Mouse (Mus musculus): Measurements from ENCODE around the gene Palld. TPM values are rescaled to one million over a fixed set of nuclear protein-coding genes. Genes with fewer than 3 reads are reported as not detected.
A peak's percentile ranks its signal among the peaks of the same experiment; 100 is the strongest.

The Palld gene
- polyA plus RNA-seq, 1 experiment from 2014 or later: 71.1 TPM

GRCm38 (mm10) chr8:61789289-61789688, 113.2 kb downstream of the Palld start:
- no peaks in the 10 kb centered on the region for H3K27me3 ChIP-seq (ENCODE audit: low read depth, poor library complexity, severe bottlenecking)
- no peak overlapping the region for H3K27ac ChIP-seq
- H3K36me3 ChIP-seq: no peaks in the 10 kb centered on the region
- no peak for DNase-seq (ENCODE audit: low spot score)
- H3K4me1 ChIP-seq: no peaks in the 10 kb centered on the region
- no peaks in the 10 kb centered on the region for H3K9me3 ChIP-seq (replicated peaks)
- H3K4me3 ChIP-seq: no peak overlapping the region
- 91% methylated on average over 5 of the region's 5 CpGs for WGBS

- DNase-seq (ENCODE audit: low spot score): no peak
- no peaks in the 10 kb centered on the region for H3K9me3 ChIP-seq (replicated peaks)
- H3K27me3 ChIP-seq (ENCODE audit: low read depth, poor library complexity, severe bottlenecking): no peaks in the 10 kb centered on the region
- WGBS: 89% methylated on average over 7 of the region's 7 CpGs
- H3K27ac ChIP-seq: no peak overlapping the region
- H3K4me1 ChIP-seq: 0 out of 2 replicates have a peak, but pooled peaks cover 7% of the 10 kb centered on the region
- H3K36me3 ChIP-seq: no peaks in the 10 kb centered on the region
- no peak overlapping the region for H3K4me3 ChIP-seq
These were observed 119.5 kb downstream of the Palld start for GRCm38 (mm10) chr8:61782931-61783491.

DNA sequence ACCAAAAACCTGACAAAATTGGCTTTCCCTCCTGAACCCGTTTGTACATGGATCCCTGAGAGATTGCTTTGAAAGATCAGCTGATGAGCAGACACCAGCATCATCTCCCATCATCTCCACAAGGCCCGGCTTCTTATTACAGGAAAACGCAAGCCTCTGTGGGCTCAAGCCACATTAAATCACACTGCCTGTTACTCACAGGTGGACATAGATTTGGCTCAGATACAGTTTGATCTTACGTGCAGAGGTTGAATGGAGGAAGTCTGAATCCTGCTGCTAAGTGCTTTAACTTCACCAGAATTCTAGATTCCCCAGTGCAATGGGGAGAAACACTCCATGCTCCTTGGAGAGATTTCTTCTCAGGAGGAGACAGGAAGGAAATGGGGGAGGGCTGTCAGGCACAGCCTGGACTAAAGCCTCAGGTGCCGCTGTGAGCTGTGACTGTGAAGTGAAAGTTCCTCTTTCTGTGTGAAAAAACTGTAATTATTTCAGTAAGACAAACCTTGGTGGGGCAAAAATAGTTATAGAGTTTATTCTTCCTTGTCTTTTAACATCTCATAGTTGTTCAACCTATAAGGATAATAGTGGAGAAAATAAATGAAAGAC, 121.7 kb downstream of the Palld start:
- H3K9me3 ChIP-seq (replicated peaks): no peaks in the 10 kb centered on the region
- H3K4me1 ChIP-seq: peaks cover 13% of the 10 kb centered on the region; the same call in 1 of the 2 replicates
- no peak for DNase-seq (ENCODE audit: low spot score)
- 65% methylated on average over 5 of the region's 5 CpGs for WGBS
- H3K4me3 ChIP-seq: no peak overlapping the region
- no peak overlapping the region for H3K27ac ChIP-seq
- H3K27me3 ChIP-seq (ENCODE audit: low read depth, poor library complexity, severe bottlenecking): no peaks in the 10 kb centered on the region
- H3K36me3 ChIP-seq: no peaks in the 10 kb centered on the region

- Histone ChIP-seq H3K36me3 (no peaks in the 10 kb centered on the region), H3K27ac (no peak overlapping the region), H3K9me3 (replicated peaks) (no peaks in the 10 kb centered on the region), H3K4me3 (no peak overlapping the region), H3K4me1 (peaks cover 14% of the 10 kb centered on the region; the same call in 1 of the 2 replicates), H3K27me3 (ENCODE audit: low read depth, poor library complexity, severe bottlenecking) (no peaks in the 10 kb centered on the region)
- WGBS: 80% methylated on average over 3 of the region's 3 CpGs
- no peak for DNase-seq (ENCODE audit: low spot score)
These were observed 124.3 kb downstream of the Palld start for GRCm38 (mm10) chr8:61778194-61778593.

- 61% methylated on average over 9 of the region's 9 CpGs for WGBS
- Histone ChIP-seq H3K9me3 (replicated peaks) (no peaks in the 10 kb centered on the region), H3K4me3 (no peak overlapping the region), H3K27me3 (ENCODE audit: low read depth, poor library complexity, severe bottlenecking) (no peaks in the 10 kb centered on the region), H3K4me1 (peaks cover 14% of the 10 kb centered on the region; the same call in 1 of the 2 replicates), H3K27ac (no peak overlapping the region), H3K36me3 (no peaks in the 10 kb centered on the region)
- DNase-seq (ENCODE audit: low spot score): no peak
These were observed 125.9 kb downstream of the Palld start for GRCm38 (mm10) chr8:61776560-61776959.

DNA sequence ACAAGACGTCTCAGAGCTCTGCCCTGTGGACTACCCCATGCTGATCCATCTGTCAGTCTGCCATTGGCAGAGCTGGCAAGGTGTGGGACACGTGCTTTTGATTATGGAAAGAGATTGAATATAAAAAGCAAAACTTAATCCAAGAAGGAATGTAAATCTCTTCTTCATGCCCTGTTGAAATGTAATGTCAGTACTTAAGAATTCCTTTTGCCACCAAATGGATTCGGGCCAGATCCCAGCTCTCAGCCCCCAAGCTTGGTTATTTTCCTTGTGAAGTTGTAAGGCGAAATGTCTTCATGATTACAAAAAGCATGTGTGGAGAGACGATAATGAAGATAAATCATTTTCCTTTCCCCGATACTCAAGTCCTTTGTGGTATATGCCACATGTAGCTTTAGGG, 126.6 kb downstream of the Palld start:
- no peak for DNase-seq (ENCODE audit: low spot score)
- Histone ChIP-seq H3K9me3 (replicated peaks) (no peaks in the 10 kb centered on the region), H3K36me3 (no peaks in the 10 kb centered on the region), H3K27me3 (ENCODE audit: low read depth, poor library complexity, severe bottlenecking) (no peaks in the 10 kb centered on the region), H3K4me1 (peaks cover 13% of the 10 kb centered on the region; the same call in 1 of the 2 replicates), H3K4me3 (no peak overlapping the region), H3K27ac (no peak overlapping the region)
- WGBS: 65% methylated on average over 6 of the region's 6 CpGs

DNA sequence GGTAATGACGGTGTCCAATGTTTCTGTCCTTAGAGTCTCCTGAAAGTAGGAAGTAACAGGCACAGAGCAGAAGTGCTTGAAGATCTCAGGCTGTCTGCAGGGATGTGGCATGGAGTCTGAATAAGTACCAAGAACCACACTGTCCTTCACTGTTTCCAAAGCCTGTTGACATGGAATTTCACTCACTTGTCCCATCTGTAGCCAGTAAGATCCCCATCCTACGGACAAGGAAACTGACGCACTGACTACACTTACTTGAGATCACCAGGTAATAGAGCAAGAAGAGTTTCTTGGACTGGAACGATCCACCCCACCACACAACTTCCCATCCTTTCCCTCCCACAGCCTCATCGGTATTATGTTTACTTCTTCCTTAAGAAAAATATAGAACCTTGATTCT, 128.3 kb downstream of the Palld start:
- Histone ChIP-seq H3K4me3 (no peak overlapping the region), H3K27me3 (ENCODE audit: low read depth, poor library complexity, severe bottlenecking) (no peaks in the 10 kb centered on the region), H3K9me3 (replicated peaks) (no peaks in the 10 kb centered on the region), H3K27ac (no peak overlapping the region), H3K4me1 (peaks cover 13% of the 10 kb centered on the region), H3K36me3 (no peaks in the 10 kb centered on the region)
- 85% methylated on average over 5 of the region's 5 CpGs for WGBS
- DNase-seq (ENCODE audit: low spot score): no peak

DNA sequence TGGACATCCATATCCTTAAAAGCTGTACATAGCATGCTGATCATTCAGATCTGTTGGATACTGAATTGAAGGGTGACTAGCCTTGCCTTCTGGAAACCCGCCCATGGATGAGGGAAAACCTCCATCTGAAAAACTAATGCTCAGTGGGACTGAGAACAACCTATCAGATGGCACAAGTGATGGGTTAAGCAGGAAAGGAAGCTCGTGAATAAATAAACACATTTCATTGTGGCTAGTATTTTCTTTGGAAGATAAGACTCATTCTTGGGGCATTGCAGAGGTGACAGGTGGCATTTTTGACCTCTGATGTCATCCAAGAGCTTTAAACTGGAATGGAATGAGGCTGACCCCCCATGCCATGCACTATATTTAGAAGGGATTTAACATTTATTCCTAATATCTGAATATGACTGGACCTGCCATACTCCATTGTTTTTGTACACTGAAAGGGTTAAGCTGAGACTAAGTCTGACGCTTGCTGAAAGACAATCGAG, 128.8 kb downstream of the Palld start:
- no peaks in the 10 kb centered on the region for H3K36me3 ChIP-seq
- no peak for DNase-seq (ENCODE audit: low spot score)
- no peaks in the 10 kb centered on the region for H3K27me3 ChIP-seq (ENCODE audit: low read depth, poor library complexity, severe bottlenecking)
- H3K27ac ChIP-seq: no peak overlapping the region
- WGBS: 69% methylated on average over 4 of the region's 4 CpGs
- peaks cover 13% of the 10 kb centered on the region for H3K4me1 ChIP-seq
- H3K4me3 ChIP-seq: no peak overlapping the region
- H3K9me3 ChIP-seq (replicated peaks): no peaks in the 10 kb centered on the region

DNA sequence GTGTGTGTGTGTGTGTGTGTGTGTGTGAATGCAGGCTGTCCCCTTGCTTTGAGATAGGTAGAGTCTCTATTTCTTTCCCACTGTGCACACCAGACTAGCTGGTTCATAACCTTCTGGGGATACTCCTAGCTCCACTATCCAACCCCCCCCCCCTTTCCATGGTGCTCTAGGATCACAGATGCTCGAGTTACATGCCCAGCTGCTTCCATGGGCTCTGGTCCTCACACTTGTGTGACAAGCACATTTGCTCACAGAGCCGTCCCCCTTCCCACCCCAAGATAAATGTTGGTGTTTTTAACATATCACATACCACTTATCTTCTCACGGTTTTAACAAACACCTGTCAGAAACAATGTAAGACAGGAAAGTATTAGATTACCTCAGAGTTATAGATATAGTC, 131.2 kb downstream of the Palld start:
- no peak overlapping the region for H3K27ac ChIP-seq
- 53% methylated on average over 3 of the region's 3 CpGs for WGBS
- no peaks in the 10 kb centered on the region for H3K36me3 ChIP-seq
- H3K4me1 ChIP-seq: peaks cover 11% of the 10 kb centered on the region
- no peaks in the 10 kb centered on the region for H3K27me3 ChIP-seq (ENCODE audit: low read depth, poor library complexity, severe bottlenecking)
- no peak for DNase-seq (ENCODE audit: low spot score)
- no peaks in the 10 kb centered on the region for H3K9me3 ChIP-seq (replicated peaks)
- H3K4me3 ChIP-seq: no peak overlapping the region

GRCm38 (mm10) chr8:61769340-61769879, 133.1 kb downstream of the Palld start:
- Histone ChIP-seq H3K4me3 (no peak overlapping the region), H3K27me3 (ENCODE audit: low read depth, poor library complexity, severe bottlenecking) (no peaks in the 10 kb centered on the region), H3K9me3 (replicated peaks) (no peaks in the 10 kb centered on the region), H3K36me3 (no peaks in the 10 kb centered on the region), H3K27ac (no peak overlapping the region), H3K4me1 (peaks cover 5% of the 10 kb centered on the region; the same call in 1 of the 2 replicates)
- no peak for DNase-seq (ENCODE audit: low spot score)
- 33% methylated on average over 5 of the region's 5 CpGs for WGBS

GRCm38 (mm10) chr8:61760190-61760578, 142.3 kb downstream of the Palld start:
- WGBS: 12% methylated on average over 8 of the region's 8 CpGs
- no peaks in the 10 kb centered on the region for H3K27me3 ChIP-seq (ENCODE audit: low read depth, poor library complexity, severe bottlenecking)
- peak overlapping the region; percentile 73 for H3K4me3 ChIP-seq
- no peak for DNase-seq (ENCODE audit: low spot score)
- peaks cover 39% of the 10 kb centered on the region for H3K4me1 ChIP-seq
- H3K9me3 ChIP-seq (replicated peaks): no peaks in the 10 kb centered on the region
- H3K27ac ChIP-seq: peak overlapping the region; percentile 91
- peaks cover 6% of the 10 kb centered on the region; the same call in 1 of the 2 replicates for H3K36me3 ChIP-seq

DNA sequence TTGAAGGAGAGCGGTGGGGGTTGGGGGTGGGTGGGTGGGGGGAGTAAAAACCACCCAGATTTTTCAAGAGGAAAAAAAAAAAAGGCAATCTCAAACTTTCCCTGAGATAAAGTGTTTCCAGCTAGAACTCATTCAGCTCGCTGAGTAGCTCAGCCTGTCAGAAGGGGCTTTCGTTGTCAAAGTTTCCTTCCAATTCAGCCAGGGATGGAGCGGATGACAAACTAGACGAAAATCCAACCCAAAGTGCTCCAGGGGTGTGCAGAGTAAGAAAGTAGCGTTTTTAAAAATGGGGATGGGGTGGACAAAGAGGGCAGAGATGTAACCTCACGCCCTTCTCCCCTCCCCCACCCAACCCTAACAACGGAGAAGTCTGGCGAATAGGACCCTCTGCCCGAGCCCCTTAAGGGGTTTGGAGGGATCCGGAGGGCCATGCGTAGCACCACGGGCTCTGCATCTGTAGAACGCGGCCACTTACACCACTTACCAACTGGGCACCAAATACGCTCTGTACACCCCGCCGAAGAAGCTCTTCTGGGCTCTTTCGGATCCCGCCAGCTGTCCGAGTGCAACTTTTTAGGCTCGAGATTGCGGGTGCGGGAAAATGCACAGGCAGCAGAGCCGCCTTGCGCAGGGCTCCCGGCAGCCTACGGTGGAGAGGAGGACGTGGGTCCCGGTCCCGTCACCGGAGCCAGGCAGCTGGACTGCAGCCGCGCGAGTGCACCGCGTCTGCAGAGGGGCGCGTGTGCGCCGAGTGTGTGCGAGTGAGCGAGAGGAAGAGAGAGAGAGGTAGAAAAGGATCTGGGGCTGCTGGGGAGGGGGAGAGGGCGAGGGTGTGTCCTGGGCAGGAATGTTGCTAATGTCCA, 142.9 kb downstream of the Palld start:
- Histone ChIP-seq H3K4me1 (peaks cover 39% of the 10 kb centered on the region), H3K27me3 (ENCODE audit: low read depth, poor library complexity, severe bottlenecking) (no peaks in the 10 kb centered on the region), H3K27ac (peak overlapping the region; percentile 91), H3K4me3 (peak overlapping the region; percentile 73), H3K9me3 (replicated peaks) (no peaks in the 10 kb centered on the region), H3K36me3 (peaks cover 7% of the 10 kb centered on the region; the same call in 1 of the 2 replicates)
- DNase-seq (ENCODE audit: low spot score): peak; percentile 77
- WGBS: under 1% methylated on average over 44 of the region's 44 CpGs
